Mouse (Mus musculus) gonadal fat pad, adult 2 months (tissue): ENCODE results near the gene Tenm2. TPM values are rescaled to one million over a fixed set of nuclear protein-coding genes. Genes with fewer than 3 reads are reported as not detected.

Experiments
- DNase-seq: peaks from one replicate; pipeline ENCODE4 v3.0.0-alpha.2; 2012; ENCODE audit warnings: low read depth
- polyA plus RNA-seq: library from polyadenylated mRNA; depleted of rRNA; stranded (reverse); fragments of >200 nt; gene quantifications from 2 replicates; pipeline ENCODE4 v1.2.3, GENCODE M21; 2012; rRNA removed

Tenm2 gene
- 1.7 and 4.2 TPM in 2 replicates for polyA plus RNA-seq

DNA sequence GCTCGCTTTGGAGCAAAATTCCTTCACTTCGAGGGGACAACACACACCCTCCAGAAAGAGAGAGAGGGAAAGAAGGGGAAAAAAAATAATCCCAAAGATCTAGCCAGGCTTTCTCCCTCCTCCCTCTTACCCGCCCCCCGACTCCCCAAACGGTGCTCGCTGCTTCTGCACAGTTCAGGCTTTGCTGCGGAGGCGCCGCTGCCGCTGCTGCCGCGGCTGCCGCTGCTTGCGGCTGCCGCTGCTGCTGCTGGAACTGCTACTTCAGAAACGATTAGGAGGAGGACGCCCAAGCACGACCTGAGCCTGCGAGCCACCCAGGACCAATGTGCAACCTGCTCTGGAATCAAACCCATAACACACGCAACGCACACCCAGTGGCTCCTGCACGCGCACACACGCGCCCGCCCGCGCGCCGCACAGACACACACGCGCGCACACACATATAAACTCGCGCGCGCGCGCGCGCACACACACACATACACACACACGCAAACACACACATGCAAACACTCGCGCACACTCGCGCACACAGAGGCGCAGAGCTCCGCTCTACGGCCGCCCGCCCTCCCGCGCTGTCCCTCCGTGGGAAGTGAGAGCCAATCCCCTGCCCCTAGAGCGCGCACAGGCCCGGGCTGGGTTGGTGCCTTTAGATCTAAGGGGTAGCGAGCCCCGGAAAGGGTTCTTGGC is at the start of gene Tenm2:
Gene Tenm2, minus strand, starts transcription at position 51 of the 687 bp plus-strand sequence.
- DNase-seq: no peak

DNA sequence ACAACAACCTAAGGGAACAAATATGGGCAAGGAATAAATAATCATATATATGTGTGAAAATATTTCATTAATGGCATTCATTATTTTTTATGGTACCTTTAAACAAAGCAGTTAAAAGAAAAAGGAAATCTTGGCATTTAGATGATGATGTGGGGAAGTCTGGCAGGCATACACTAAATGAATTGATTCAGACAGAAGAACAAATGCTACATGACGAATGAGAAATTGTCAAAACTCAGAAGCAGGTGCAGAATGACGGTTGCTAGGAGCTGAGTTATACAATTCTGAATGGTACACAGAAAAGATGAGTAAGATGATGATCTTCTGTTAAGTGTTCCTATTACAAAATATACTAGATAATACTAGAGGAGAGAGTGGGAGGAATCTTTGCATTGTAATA is 49.4 kb upstream of the Tenm2 start:
- DNase-seq: no peak

DNA sequence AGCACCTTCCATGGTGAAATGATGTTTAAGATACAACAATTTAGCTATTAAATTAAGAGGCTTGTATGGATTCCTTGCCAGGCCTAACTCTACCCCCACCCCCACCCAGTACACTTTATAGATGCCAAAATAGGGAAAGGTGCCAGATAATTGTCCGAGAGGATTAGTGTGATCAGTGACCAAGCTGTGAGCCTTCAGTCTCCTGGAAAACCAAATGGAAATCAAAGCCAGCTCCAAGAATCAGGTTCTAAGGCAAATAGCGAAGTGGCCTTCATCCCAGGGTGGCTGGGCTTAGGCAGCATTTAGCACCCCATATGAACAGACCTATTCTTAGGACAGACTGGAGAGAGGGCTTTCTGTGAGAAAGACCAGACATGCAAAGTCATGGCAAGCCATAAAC is 13.0 kb upstream of the Tenm2 start:
- DNase-seq: no peak

DNA sequence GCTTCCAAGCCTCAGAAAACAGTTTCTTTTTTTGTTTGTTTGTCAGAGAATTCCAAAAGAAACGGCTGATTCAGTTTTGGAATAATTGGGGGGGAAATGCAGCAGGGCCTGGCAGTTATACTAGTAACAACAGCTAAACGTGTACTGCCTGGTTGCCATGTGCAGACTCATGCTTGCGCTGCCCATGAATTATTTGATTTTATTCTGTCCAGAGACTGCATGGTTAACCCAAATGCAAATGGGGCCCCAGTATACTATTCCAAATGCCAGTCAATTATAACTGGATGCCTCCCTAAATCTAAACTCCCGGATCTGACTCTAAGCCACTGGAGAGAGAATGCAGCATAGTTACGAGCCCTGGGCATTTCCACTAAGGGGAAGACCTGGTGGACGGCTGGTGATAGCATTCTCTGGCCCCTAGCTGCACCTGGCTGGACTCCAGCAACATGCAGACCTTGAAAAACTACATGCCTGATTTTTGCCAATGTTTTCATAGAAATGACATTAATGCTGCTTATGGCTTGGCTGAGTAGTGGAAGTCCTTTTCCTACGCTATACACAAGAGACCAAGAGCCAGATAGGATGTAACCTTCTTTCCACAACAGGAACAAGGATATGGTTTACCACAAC is 1.4 kb upstream of the Tenm2 start:
- DNase-seq: no peak

DNA sequence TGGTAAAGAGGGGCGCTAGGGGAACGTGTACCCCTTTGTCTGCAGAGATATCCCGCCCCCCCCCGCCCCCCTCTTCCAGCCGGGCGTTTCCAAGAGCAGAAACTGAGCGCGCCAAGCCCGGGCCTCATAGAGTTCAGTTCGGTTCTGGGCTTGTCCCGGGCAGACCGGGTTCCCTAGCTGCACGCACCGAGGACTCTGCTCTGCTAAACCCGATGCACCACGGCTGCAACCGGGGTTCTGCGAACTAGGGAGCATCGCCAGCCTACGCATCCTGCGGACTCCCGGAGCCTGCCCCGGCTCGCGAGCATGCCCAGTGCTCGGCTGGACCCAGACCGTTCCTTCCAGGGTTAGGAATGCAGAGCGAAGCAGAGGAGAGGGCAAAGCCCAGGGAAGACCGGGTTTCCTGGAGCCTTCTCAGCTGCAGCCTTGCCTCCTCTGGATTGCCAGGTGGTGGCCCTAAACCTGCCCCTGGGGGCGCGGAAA is 878 bp upstream of the Tenm2 start:
- DNase-seq: no peak

DNA sequence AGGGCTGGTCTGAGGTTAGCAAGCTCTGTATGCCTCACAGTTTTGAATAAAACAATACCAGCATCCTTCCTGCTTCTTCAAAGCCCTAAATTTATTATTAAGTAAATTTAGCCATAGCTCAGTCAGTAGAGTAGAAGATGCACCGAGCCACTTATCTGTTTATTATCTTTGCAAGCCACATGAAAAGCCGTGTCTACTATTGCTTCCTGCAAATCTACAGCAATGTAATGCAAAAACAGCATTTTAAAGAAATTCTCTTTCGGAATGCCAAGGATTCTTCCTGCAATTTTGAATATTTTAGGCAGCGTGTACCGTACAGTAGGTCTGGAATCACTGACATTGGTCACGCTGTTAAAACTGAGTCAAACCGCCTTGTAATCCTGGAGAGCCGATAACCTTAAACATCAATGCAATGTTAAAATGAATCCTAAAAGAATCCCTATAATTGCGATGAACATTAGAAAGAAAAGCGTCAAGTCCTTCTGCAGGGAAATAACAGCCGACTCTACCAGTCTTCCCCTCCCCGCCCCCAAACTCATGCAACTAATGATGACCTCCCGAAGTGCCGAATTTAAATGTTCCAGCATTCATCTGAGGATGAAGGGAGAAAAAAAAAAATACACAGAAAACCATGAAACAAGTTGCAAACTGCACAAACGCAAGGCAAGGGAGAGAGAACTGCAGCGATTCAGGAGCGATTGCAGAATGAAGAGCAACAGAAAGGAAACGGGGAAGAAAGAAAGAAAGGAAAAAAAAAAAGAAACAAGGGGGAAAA is 556 bp downstream of the Tenm2 start:
- no peak for DNase-seq

DNA sequence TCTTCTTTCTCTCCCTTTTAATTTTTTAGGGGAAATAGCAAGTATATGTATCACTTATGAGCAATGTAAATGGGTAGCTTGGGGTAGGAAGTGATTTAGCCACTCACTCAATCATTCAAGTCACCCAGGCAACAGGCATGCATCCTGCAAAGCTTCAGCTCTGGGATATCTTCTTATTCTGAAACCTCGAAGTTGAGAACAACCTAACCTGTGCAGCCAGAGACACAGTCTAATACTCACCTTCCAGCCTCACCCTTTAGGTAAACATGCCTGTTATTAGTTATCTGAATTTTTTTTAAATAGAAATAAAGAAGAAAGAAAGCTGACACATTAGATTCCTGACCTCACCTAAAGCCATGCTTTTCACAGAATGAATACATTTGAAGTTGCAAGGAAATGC is 8.4 kb downstream of the Tenm2 start:
- DNase-seq: no peak

DNA sequence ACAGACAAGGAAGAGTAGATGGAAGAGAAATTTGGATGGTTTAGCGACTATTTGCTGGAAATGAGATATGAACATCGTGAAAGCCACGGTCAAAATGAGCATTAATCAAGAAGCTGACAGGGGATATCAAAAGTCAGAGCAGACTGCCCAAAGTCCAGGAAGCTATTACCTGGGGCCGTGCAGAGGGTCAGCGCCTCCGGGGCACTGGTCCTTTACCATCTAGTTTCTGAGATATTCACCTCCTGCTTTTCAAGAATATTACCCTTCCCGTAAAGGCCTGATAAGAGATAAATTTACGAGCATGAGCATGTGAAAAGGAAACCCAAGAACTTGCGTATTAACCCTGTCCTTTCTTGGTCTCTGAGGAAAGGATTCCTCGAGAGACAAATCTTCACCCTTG is 8.8 kb downstream of the Tenm2 start:
- DNase-seq: no peak

DNA sequence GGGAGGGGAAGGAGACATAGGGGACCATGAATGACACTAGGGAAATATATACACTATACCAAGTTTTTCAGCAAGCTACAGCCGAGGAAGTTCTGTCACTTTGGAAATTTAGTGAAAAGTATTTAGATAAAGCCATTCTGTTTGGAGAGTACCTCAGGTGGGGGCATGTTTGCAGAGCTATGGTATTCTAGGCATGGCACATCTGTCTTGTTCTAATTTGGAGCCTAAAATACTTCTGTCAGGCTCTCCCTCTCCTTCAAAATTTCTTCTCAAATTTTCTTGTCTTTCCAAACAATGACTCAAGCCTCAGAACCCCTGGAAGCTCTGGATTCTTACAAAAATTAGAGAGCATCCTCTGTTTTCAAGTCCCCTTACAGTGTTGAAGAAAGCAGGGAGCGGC is 13.0 kb downstream of the Tenm2 start:
- no peak for DNase-seq

DNA sequence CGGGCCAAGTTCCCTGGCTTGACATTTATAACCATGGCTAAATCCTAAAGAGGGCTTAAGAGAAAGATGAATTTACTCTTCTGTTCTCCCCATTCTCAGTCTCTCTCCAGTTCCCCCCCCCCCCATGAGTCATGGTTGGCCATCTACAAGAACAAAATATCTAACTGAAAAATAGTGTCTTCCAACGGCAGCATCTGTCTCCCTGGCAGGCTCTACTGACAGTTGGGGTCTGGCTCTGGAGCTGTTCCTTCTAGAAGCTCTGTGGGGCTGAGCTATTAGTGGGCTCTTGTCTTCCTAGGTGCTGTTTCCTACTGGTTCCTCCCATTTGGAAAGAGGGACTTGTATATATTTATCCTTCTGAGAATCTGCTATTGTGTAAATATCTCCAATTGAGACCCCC is 13.7 kb downstream of the Tenm2 start:
- DNase-seq: no peak

DNA sequence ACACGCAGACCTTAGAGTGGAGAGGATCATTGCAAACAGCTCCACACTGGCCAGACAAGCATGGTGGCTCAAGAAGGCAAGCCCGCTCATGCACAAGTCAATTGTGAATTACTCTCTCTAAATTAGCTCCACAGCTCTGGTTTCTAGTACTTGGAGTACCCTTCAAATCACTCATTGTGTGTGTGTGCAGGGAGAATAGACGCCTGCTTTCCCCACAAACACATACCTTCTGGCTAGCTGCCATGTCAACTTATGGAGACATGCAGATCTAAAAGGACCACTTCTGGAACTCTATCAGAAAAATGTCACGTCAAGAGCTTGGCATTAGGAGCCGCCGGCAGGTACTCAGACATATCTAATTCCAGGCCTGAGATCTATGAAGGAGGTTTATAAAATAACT is 14.8 kb downstream of the Tenm2 start:
- no peak for DNase-seq

DNA sequence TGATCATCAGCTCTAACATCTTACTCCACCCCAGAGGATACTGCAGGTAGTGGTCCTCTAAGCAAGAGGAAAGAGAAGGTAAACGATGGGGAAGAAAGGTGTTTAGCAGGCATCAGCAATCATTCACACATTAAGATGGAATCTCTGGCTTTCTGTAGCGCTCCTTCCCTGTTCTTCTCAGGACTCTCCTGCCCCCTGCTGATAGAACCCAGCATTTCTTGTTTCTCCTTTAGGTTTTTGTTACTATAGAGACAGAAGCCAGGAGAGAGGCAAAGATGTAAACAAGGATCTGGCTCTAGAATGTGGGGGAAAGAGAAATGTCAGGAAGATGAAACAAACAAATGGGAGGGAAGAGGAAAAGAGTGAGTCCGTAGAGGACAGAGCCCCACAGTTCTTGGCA is 49.6 kb downstream of the Tenm2 start:
- no peak for DNase-seq

DNA sequence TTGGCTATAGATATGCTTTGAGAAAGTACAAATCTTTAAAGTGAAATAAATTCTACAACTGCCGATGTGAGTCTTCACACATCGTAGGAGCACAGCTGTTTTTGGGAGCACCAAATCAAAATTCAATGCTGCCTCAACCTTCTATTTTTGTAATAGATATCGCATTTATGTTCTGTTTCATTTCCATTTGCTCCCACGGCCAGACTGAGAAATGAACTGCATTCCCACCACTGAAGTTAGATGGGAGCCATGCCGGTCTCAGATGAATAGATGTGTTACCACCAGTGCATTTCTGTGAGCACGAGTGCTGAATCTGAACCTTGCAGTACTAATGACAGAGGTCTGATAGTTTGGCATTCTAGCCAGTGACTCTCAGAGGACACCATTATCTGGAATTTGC is 58.3 kb downstream of the Tenm2 start:
- no peak for DNase-seq

DNA sequence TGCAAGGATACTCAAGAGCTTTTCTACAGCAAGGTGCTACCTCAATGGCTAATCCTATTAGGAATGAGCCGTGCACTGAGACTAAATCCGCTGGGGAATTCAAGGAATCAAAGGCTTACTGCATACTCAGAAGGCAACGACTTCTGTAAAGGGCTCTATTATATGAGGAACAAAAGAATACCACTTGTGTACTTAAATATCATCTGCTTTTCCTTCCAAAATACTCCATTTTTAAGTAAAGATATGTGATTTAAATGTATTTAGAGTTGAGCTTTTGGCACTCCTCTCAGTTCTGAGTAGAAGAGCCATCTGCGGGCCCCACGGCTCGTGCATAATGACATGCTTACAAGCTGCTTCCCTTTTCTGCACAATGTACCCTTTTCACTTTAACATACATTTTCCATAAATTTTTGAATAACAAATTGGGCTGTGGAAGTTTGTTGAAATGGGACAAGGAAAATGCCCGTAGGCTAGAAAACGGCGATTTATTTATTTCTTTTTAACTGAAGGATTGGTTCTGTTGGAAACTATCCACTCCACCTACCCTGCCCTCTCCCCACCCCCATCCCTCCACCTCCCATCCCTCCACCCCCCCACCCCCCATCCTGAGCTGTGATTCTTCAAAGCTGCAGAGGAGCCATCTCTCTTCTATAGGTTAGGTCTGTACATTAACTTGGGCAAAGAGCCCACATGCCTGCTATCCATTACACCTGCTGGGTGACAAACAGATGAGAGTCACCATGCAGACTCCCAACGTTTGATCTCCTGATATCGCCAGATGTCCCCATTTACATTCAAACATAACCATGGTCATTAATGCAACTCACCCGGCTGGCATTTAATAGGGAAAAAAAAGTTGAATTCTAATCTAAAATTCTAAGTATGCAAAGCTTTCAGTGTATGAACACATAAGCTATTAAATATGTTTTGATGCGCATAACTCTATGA is 81.6 kb downstream of the Tenm2 start:
- DNase-seq: no peak

DNA sequence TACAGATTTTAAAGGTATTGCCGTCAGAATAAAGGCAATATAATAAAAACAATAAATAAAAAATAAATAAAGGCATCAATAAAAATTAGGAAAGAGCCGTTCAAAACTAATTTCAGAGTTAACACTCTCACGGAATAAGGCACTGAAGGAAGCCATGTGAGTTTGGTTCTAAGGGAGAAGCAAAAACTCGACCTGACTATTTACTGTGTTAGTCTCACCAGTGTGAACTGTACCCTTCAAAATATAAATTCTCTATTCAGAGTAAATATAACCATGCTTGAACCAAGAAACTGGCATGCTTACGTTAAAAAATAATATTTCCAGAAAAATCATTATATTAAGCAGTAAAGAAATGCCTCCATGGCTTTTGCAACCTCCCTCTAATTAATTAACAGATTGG is 82.4 kb downstream of the Tenm2 start:
- DNase-seq: no peak

DNA sequence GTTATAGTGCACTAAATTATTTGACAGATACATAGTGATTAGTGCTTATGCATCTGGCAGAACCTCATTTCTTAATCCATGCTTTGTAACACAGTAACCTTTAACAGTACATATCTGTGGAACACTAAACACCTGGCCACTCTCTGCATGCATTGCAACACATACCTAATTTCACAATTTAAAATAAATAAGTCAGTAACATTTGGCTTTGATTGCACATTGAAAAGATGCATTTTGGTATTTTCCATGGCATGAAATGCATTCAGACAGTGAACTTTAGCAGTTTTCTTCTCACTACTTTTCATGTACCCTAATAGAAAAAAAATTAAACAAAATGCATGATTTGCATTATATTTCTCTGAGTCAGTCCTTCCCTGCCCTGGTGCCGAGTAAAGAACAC is 85.8 kb downstream of the Tenm2 start:
- no peak for DNase-seq

DNA sequence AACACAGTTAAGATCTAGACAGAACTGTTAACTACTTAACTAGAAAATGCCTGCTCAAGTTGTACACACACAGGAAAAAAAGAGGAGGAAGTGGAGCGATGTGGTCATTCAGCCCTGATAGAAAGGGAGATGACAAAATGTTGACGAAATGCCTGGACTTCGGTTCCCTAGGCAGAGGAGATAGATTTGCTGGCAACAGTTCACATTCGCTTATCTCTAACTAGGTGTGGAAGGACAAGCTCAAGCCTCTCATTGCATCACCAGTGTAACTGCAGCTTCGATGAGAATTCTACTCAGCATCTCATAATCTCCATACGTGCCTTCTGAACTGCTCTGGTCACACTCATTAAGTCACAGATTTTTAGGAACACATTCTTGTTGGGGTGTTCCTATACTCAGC is 91.8 kb downstream of the Tenm2 start:
- no peak for DNase-seq

DNA sequence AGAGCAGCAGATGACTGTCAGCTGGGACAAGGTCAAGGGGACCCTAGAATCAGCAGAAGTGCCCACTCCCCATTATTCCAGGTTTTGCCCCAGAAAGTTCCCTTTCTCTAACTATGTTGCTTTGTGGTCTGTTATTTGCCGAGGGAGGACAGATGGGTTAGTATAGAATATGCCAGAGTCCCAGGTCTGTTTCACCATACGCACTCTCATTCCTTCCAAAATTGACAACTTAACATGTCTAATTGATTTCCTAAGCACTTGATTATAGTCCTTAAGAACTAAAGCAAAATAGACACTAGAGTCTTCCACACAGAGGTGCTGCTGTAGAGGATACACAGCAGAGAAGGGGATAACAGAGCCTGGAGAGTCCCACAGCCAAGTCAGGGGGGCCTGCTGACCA is 92.3 kb downstream of the Tenm2 start:
- DNase-seq: no peak

DNA sequence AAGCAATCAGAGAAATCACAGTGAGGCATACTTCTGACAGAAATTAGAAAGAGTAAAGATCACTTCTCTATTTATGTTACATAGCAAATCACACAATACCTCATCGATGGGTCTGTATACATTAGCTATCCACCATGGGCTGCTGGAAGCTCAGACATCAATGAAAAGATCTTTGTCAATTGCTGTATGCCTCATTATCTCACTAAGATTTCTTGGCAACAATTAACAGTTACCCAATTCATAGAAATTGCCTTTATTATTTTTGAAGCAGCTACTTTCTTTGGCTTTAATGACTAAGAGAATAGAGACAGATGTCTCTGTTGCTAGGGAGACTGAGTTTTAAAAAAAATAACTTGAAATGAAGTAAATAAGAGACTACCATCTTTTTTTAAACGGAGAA is 106.9 kb downstream of the Tenm2 start:
- DNase-seq: no peak

DNA sequence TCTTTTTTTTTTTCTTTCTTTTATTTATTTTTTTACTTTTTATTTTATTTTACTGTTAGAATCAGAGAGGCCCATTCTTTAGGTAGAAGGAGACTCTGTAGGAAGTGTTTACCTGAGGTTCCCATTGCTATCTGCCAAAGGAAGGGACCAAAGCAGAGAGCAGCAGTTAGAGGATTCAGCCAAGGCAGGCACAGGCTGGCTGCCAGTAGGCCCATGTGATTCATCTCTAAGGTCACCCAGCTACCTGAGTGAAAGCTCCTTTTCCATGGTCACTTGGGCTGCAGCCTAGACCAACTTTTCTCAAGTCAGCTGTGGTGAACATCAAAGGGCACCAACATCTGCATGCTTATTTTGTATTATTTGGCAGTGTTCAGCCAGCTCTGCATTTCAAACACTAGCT is 117.7 kb downstream of the Tenm2 start:
- DNase-seq: no peak

DNA sequence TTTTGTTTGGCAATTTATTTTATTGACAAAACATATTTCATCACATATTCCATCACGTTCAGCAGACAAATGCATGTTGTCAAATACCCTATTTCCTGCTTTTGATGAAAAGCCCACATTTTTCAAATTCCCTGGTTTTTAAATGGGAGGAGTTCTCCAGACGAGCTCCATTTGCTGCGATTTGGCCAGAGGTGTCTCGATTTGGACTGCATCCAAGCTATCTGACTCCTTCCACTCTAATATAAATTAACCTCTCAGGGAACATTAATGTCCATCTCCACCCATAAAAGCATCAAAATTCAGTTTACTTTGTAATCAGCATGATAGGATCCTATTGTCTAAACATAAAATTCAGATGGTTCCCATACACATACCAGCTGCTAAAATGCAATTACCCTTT is 120.6 kb downstream of the Tenm2 start:
- no peak for DNase-seq

DNA sequence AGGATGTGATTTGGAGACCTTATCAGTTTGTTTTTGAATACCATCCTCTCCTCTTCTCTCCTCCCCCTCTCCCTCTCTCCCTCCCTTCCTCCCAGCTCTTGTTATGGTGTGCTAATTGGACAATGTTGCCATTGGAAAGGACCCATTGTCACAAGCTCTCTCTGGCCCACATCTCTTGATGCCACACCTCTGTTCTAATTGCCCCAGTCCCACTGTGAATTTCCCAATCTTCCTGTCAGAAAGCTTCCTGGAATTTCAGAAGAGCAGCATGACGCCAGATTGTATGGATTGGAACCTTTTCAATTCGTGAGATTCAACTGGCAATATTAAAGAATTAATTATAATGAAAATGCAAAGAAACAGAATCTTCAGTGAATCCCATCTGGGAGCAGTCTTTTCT is 128.7 kb downstream of the Tenm2 start:
- DNase-seq: peak; percentile 3
